8 mouse cellular contexts compared by ENCODE assay signal in genomic region chr13:40977609-40978008, GRCm38 (mm10). TPM values are rescaled to one million over a fixed set of nuclear protein-coding genes. Genes with fewer than 3 reads are reported as not detected.
A peak's percentile ranks its signal among the peaks of the same experiment; 100 is the strongest.
DNase-seq lines count a peak whose midpoint lies in the region; ATAC-seq and TF ChIP-seq lines count a peak whose summit lies in the region.
"Had no signal": no experiment of that assay in that cellular context is flagged by ENCODE, and none has a peak within 500 bp of the region (broad histone marks: within the 10 kb centered on the region; RNA-seq: fewer than 3 reads in every experiment).

No protein-coding gene starts in this region.

- H3K4me3 ChIP-seq in small intestine, adult 2 months (ENCODE audit: low read depth, low read length) = no peak overlapping the region

- in situ Hi-C loops in Patski (cut with MboI; ENCODE audit: low pct_unique_long_range_greater_than_20kb) = no loop called here

- no peak for TF ChIP-seq POLR2A in small intestine, adult 2 months (IDR thresholded peaks at IDR 0.05; ENCODE audit: low read depth, low read length)

- WGBS in small intestine, adult 2 months = 23% methylated on average over 7 of the region's 7 CpGs

- no peak for ATAC-seq in Patski

- intact Hi-C loops in heart, postnatal 10 days (cut with DNase I) = loop anchor here (2.0 kb wide), 1 partner anchor 193 kb away; no protein-coding TSS in a partner anchor

- no peaks in the 10 kb centered on the region for H3K36me3 ChIP-seq in small intestine, adult 2 months (ENCODE audit: control insufficient read depth, insufficient read depth, low read length)

- DNase-seq in left cerebral cortex, adult 18-20 months (ENCODE audit: low spot score in 2 of 2) = peak; percentile 34 to 60
- no peak for DNase-seq in left cerebral cortex, adult 11 months (ENCODE audit: low spot score)
- DNase-seq in Patski (ENCODE audit: low read depth, low spot score) = no peak
- peak; percentile 58 for DNase-seq in c-Kit-positive CD71-negative TER-119-negative erythroid progenitor cells, embryonic 14.5 days (ENCODE audit: low read depth)
- peak; percentile 55 to 76 for DNase-seq in heart, postnatal 10 days
- DNase-seq in lung, adult 18-20 months = peak; percentile 56 to 64

- H3K27me3 ChIP-seq in Patski = no peaks in the 10 kb centered on the region
- no peaks in the 10 kb centered on the region for H3K27me3 ChIP-seq in small intestine, adult 2 months (ENCODE audit: control insufficient read depth, insufficient read depth, low read length)

- no peak overlapping the region for H3K27ac ChIP-seq in small intestine, adult 2 months (ENCODE audit: insufficient read depth, low read depth, low read length)
- H3K27ac ChIP-seq: macrophage had no signal

- CTCF ChIA-PET in Patski (lab: Charles Lee) = interaction anchor here (1.3 to 3.3 kb wide), 2 partner anchors 21 to 133 kb away, joined by 3 to 13 read pairs; no protein-coding TSS in a partner anchor

- POLR2A ChIA-PET in Patski (lab: Charles Lee) = no interaction called here

- H3K4me1 ChIP-seq in small intestine, adult 2 months (ENCODE audit: control insufficient read depth, insufficient read depth, insufficient read length, low read length) = peaks cover 2% of the 10 kb centered on the region; the same call in 1 of the 2 replicates

- TF ChIP-seq CTCF in Patski (IDR thresholded peaks at IDR 0.05) = peak; percentile 72
- peak; percentile 82; the same call in 1 of the 2 replicates for TF ChIP-seq CTCF in small intestine, adult 2 months (IDR thresholded peaks at IDR 0.05; ENCODE audit: extremely low read depth, insufficient read length, insufficient replicate concordance, low read depth, low read length)

RNA-seq across cellular contexts. Expression of gene Pak1ip1, which starts 23.2 kb away (rescaled TPM):
- 10 to 100 TPM; 40.1 to 41.5 TPM for total RNA-seq in left cerebral cortex, adult 18-20 months (2021)
- polyA plus RNA-seq in Patski (2021) = 70.1 TPM
- total RNA-seq in heart, postnatal 10 days (2021) = 10 to 100 TPM; 30.2 to 33.4 TPM
- polyA plus RNA-seq in small intestine, adult 2 months (2012; rRNA removed) = 19.2 and 31.5 TPM in 2 replicates

RNA-seq across cellular contexts. Expression of gene Tmem14c, which starts 38.5 kb away (rescaled TPM):
- total RNA-seq in left cerebral cortex, adult 18-20 months (2021) = 10 to 100 TPM; 52.6 to 58.6 TPM
- 129 TPM for polyA plus RNA-seq in Patski (2021)
- 100 to 1,000 TPM; 193 to 203 TPM for total RNA-seq in heart, postnatal 10 days (2021)
- 64.4 and 79.0 TPM in 2 replicates for polyA plus RNA-seq in small intestine, adult 2 months (2012; rRNA removed)

Comparison
In these comparisons a context has a peak if more than half of its experiments do, and no peak if none do; other contexts are left out.
1. DNase-seq: peak in left cerebral cortex, adult 18-20 months (2 of 2), c-Kit-positive CD71-negative TER-119-negative erythroid progenitor cells, embryonic 14.5 days (single experiment), heart, postnatal 10 days (2 of 2) and lung, adult 18-20 months (2 of 2); none in left cerebral cortex, adult 11 months (single experiment) and Patski (single experiment).